Mouse (Mus musculus) MEL (cell line): ENCODE data around the gene Tmigd1. TPM values are rescaled to one million over a fixed set of nuclear protein-coding genes. Genes with fewer than 3 reads are reported as not detected.

Source experiments
- DNase-seq: peaks from one replicate; pipeline ENCODE4 v3.0.0; 2011; ENCODE audit warnings: low read depth, low spot score
- H3K27ac ChIP-seq: 2 replicates; pipeline ENCODE4 v1.5.1; 2012; ENCODE audit warnings: low read depth, mild to moderate bottlenecking, control low read depth, low read length, moderate library complexity; ENCODE audit not compliant: control insufficient read depth
- H3K27me3 ChIP-seq, 2 experiments: fragments of 150-350 bp in 1 of 2; sonication (generic) in 1 of 2; 2 replicates each; pipeline ENCODE4 v1.6.1; 2012; ENCODE audit warnings: low read length in 2 of 2, mild to moderate bottlenecking in 2 of 2, improper control_type of control experiment in 1 of 2, moderate library complexity in 1 of 2; ENCODE audit not compliant: insufficient read depth in 2 of 2, control insufficient read depth in 1 of 2
- H3K36me3 ChIP-seq, 2 experiments: 2 replicates each; pipeline ENCODE4 v1.6.1; 2012 to 2014; ENCODE audit warnings: low read length in 2 of 2, improper control_type of control experiment in 1 of 2, inconsistent platforms in 1 of 2, mild to moderate bottlenecking in 1 of 2; ENCODE audit not compliant: insufficient read depth in 2 of 2, control insufficient read depth in 1 of 2
- H3K4me1 ChIP-seq, 2 experiments: fragments of 150-350 bp in 1 of 2; sonication (generic) in 1 of 2; 2 replicates each; pipeline ENCODE4 v1.6.1; 2012; ENCODE audit warnings: low read length in 2 of 2, improper control_type of control experiment in 1 of 2, mild to moderate bottlenecking in 1 of 2; ENCODE audit not compliant: insufficient read depth in 2 of 2, control insufficient read depth in 1 of 2
- H3K4me3 ChIP-seq, 2 experiments: fragments of 150-350 bp in 1 of 2; sonication (generic) in 1 of 2; 2 replicates each; pipeline ENCODE4 v1.5.1; 2012; ENCODE audit warnings: low read depth in 2 of 2, low read length in 2 of 2, mild to moderate bottlenecking in 2 of 2, moderate library complexity in 2 of 2, control low read depth in 1 of 2, improper control_type of control experiment in 1 of 2; ENCODE audit not compliant: control insufficient read depth in 1 of 2, insufficient read depth in 1 of 2
- H3K79me2 ChIP-seq: 2 replicates; pipeline ENCODE4 v1.6.1; 2012; ENCODE audit warnings: mild to moderate bottlenecking, low read length, moderate library complexity; ENCODE audit not compliant: control insufficient read depth, poor library complexity, insufficient read depth
- H3K9ac ChIP-seq: 2 replicates; pipeline ENCODE4 v1.6.1; 2012; ENCODE audit warnings: low read depth, mild to moderate bottlenecking, control low read depth, low read length, moderate library complexity; ENCODE audit not compliant: control insufficient read depth, poor library complexity, severe bottlenecking
- H3K9me3 ChIP-seq: fragments of 150-350 bp; sonication (generic); replicated peaks from 2 replicates; pipeline ENCODE4 v1.6.1; 2012; ENCODE audit warnings: mild to moderate bottlenecking, low read length, improper control_type of control experiment, moderate library complexity; ENCODE audit not compliant: insufficient read depth
- CHD1 ChIP-seq: IDR thresholded peaks from 2 replicates; pipeline ENCODE4 v1.6.1; 2012; ENCODE audit warnings: low read depth, mild to moderate bottlenecking, inconsistent platforms, low read length, improper control_type of control experiment
- CHD2 ChIP-seq: IDR thresholded peaks from 2 replicates; pipeline ENCODE4 v1.6.1; 2011; ENCODE audit warnings: low read length, improper control_type of control experiment
- CTCF ChIP-seq, 3 experiments: IDR thresholded peaks in 2 of 3; conservative IDR thresholded peaks in 1 of 3; 2 replicates each; pipeline ENCODE4 v1.5.1; 2011 to 2012; ENCODE audit warnings: low read length in 3 of 3, low read depth in 2 of 3, mild to moderate bottlenecking in 2 of 3, improper control_type of control experiment in 1 of 3, inconsistent platforms in 1 of 3, mixed read lengths in 1 of 3, moderate library complexity in 1 of 3; ENCODE audit not compliant: control insufficient read depth in 1 of 3, insufficient read depth in 1 of 3, poor library complexity in 1 of 3, severe bottlenecking in 1 of 3
- E2F4 ChIP-seq: IDR thresholded peaks from 2 replicates; pipeline ENCODE4 v1.6.1; 2011; ENCODE audit warnings: low read depth, low read length, improper control_type of control experiment, borderline replicate concordance
- EP300 ChIP-seq, 2 experiments: IDR thresholded peaks; 2 replicates each; pipeline ENCODE4 v1.6.1; 2011; ENCODE audit warnings: improper control_type of control experiment in 2 of 2, low read length in 2 of 2, low read depth in 1 of 2, mild to moderate bottlenecking in 1 of 2
- GABPA ChIP-seq: IDR thresholded peaks from 2 replicates; pipeline ENCODE4 v1.6.1; 2012; ENCODE audit warnings: low read depth, mild to moderate bottlenecking, inconsistent platforms, low read length, improper control_type of control experiment, moderate library complexity
- GATA1 ChIP-seq: IDR thresholded peaks from 2 replicates; pipeline ENCODE4 v1.6.1; 2011; ENCODE audit warnings: low read depth, low read length, improper control_type of control experiment
- HCFC1 ChIP-seq: IDR thresholded peaks from 2 replicates; pipeline ENCODE4 v1.6.1; 2012; ENCODE audit warnings: low read depth, mild to moderate bottlenecking, inconsistent platforms, low read length, improper control_type of control experiment, moderate library complexity
- JUND ChIP-seq: IDR thresholded peaks from 2 replicates; pipeline ENCODE4 v1.6.1; 2011; ENCODE audit warnings: low read depth, mild to moderate bottlenecking, improper control_type of control experiment, low read length
- KAT2A ChIP-seq: conservative IDR thresholded peaks from 2 replicates; pipeline ENCODE4 v1.6.1; 2012; ENCODE audit warnings: low read depth, low read length, improper control_type of control experiment, inconsistent platforms
- MAZ ChIP-seq: IDR thresholded peaks from 2 replicates; pipeline ENCODE4 v1.6.1; 2012; ENCODE audit warnings: low read depth, mild to moderate bottlenecking, inconsistent platforms, low read length, improper control_type of control experiment
- MEF2A ChIP-seq: IDR thresholded peaks from 2 replicates; pipeline ENCODE4 v1.6.1; 2014; ENCODE audit warnings: low read depth, mild to moderate bottlenecking, inconsistent platforms, low read length, improper control_type of control experiment; ENCODE audit not compliant: poor library complexity, insufficient replicate concordance, severe bottlenecking; ENCODE audit errors: extremely low read depth
- MXI1 ChIP-seq: IDR thresholded peaks from 2 replicates; pipeline ENCODE4 v1.6.1; 2011; ENCODE audit warnings: mild to moderate bottlenecking, low read depth, low read length, improper control_type of control experiment
- MYB ChIP-seq: IDR thresholded peaks from 2 replicates; pipeline ENCODE4 v1.6.1; 2011; ENCODE audit warnings: mild to moderate bottlenecking, low read depth, low read length, improper control_type of control experiment
- MYC ChIP-seq: IDR thresholded peaks from 2 replicates; pipeline ENCODE4 v1.6.1; 2011; ENCODE audit warnings: low read depth, mild to moderate bottlenecking, low read length, improper control_type of control experiment, moderate library complexity
- NELFE ChIP-seq: IDR thresholded peaks from 2 replicates; pipeline ENCODE4 v1.6.1; 2011; ENCODE audit warnings: low read depth, low read length, improper control_type of control experiment
- POLR2AphosphoS5 ChIP-seq: IDR thresholded peaks from 2 replicates; pipeline ENCODE4 v1.6.1; 2012; ENCODE audit warnings: low read depth, borderline replicate concordance, mild to moderate bottlenecking, inconsistent platforms, low read length, moderate library complexity, mixed read lengths
- RAD21 ChIP-seq: IDR thresholded peaks from 2 replicates; pipeline ENCODE4 v1.6.1; 2011; ENCODE audit warnings: mild to moderate bottlenecking, low read depth, low read length, improper control_type of control experiment
- SMC3 ChIP-seq: IDR thresholded peaks from 2 replicates; pipeline ENCODE4 v1.6.1; 2011; ENCODE audit warnings: low read depth, low read length, improper control_type of control experiment
- TAL1 ChIP-seq: IDR thresholded peaks from 2 replicates; pipeline ENCODE4 v1.6.1; 2012; ENCODE audit warnings: mild to moderate bottlenecking, inconsistent platforms, low read length, moderate library complexity, mixed read lengths
- TBP ChIP-seq: IDR thresholded peaks from 2 replicates; pipeline ENCODE4 v1.8.0; 2011; ENCODE audit warnings: low read depth, low read length, improper control_type of control experiment
- UBTF ChIP-seq: IDR thresholded peaks from 2 replicates; pipeline ENCODE4 v1.6.1; 2012; ENCODE audit warnings: low read depth, mild to moderate bottlenecking, inconsistent platforms, low read length, improper control_type of control experiment, moderate library complexity, borderline replicate concordance; ENCODE audit not compliant: insufficient read depth
- USF2 ChIP-seq, 2 experiments: IDR thresholded peaks; 2 replicates each; pipeline ENCODE4 v1.6.1; 2011 to 2012; ENCODE audit warnings: improper control_type of control experiment in 2 of 2, low read length in 2 of 2, borderline replicate concordance in 1 of 2, inconsistent platforms in 1 of 2, low read depth in 1 of 2, mild to moderate bottlenecking in 1 of 2; ENCODE audit not compliant: insufficient read depth in 1 of 2
- ZC3H11A ChIP-seq: IDR thresholded peaks from 2 replicates; pipeline ENCODE4 v1.6.1; 2012; ENCODE audit warnings: low read depth, mild to moderate bottlenecking, inconsistent platforms, low read length, improper control_type of control experiment
- ZMIZ1 ChIP-seq: IDR thresholded peaks from 2 replicates; pipeline ENCODE4 v1.6.1; 2012; ENCODE audit warnings: low read depth, mild to moderate bottlenecking, inconsistent platforms, low read length, improper control_type of control experiment, moderate library complexity
- polyA plus RNA-seq, 2 experiments: library from polyadenylated mRNA; stranded (reverse) in 1 of 2; unstranded in 1 of 2; fragments of >175 nt in 1 of 2; fragments of >200 nt in 1 of 2; gene quantifications; 2 replicates each; pipeline versions ENCODE4 v1.2.1 to v1.2.4; 2012; ENCODE audit warnings: low replicate concordance in 2 of 2, low read depth in 1 of 2; ENCODE audit not compliant: insufficient read length in 2 of 2, insufficient read depth in 1 of 2, missing spikeins in 1 of 2
- total RNA-seq: library from RNA; depleted of rRNA; stranded (reverse); fragments of 300-350 nt; gene quantifications from 2 replicates; pipeline ENCODE4 v1.2.3, GENCODE M21; 2012

Tmigd1 gene
- total and polyA plus RNA-seq, 3 experiments = not detected

- H3K36me3 ChIP-seq = no peaks in the 10 kb centered on the region
- DNase-seq = peak; percentile 62
- H3K9me3 ChIP-seq = no peaks in the 10 kb centered on the region
- no peak overlapping the region for H3K9ac ChIP-seq
- H3K4me3 ChIP-seq = no peak overlapping the region
- H3K79me2 ChIP-seq = no peaks in the 10 kb centered on the region
- TF ChIP-seq USF2 (IDR thresholded peaks at IDR 0.05; ENCODE audit: borderline replicate concordance in 1 of 2, insufficient read depth in 1 of 2, low read depth in 1 of 2, low read length in 2 of 2) = no peak
- 0 out of 2 replicates have a peak, but pooled peaks have one; percentile 14 for TF ChIP-seq ZC3H11A
- TF ChIP-seq TAL1 = no peak
- no peak for TF ChIP-seq MEF2A
- no peak for TF ChIP-seq JUND
- TF ChIP-seq E2F4 = no peak
- TF ChIP-seq CHD1 = no peak
- no peak for TF ChIP-seq NELFE
- TF ChIP-seq SMC3 = peak; percentile 60
- TF ChIP-seq GATA1 = no peak
- TF ChIP-seq CTCF (IDR thresholded peaks at IDR 0.05 in 2 of 3, conservative IDR thresholded peaks at IDR 0.05 in 1 of 3; ENCODE audit: control insufficient read depth in 1 of 3, insufficient read depth in 1 of 3, low read depth in 2 of 3, low read length in 3 of 3, poor library complexity in 1 of 3, severe bottlenecking in 1 of 3) = peak in 2 of 3 experiments; percentile 49 to 57; a peak in 4 of 6 replicates
- no peak for TF ChIP-seq KAT2A
- TF ChIP-seq GABPA = no peak
- TF ChIP-seq TBP = no peak
- no peak for TF ChIP-seq MYB
- peak; percentile 44 for TF ChIP-seq RAD21
- TF ChIP-seq HCFC1 = no peak
- TF ChIP-seq CHD2 = no peak
- no peak for TF ChIP-seq UBTF
- no peak for TF ChIP-seq EP300 (IDR thresholded peaks at IDR 0.05; ENCODE audit: low read depth in 1 of 2, low read length in 2 of 2)
- TF ChIP-seq POLR2AphosphoS5 = no peak
- TF ChIP-seq MAZ = no peak
- no peak for TF ChIP-seq MYC
- TF ChIP-seq MXI1 = no peak
- TF ChIP-seq ZMIZ1 = no peak
- peaks cover 8 to 18% of the 10 kb centered on the region in 2 experiments for H3K27me3 ChIP-seq
- no peak overlapping the region for H3K27ac ChIP-seq
- no peaks in the 10 kb centered on the region for H3K4me1 ChIP-seq
These were observed 31.2 kb downstream of the Tmigd1 start for GRCm38 (mm10) chr11:76933209-76933608.
